Mouse (Mus musculus) hindbrain, postnatal 0 days (tissue): ENCODE data around the gene Ahsa1. TPM values are rescaled to one million over a fixed set of nuclear protein-coding genes. Genes with fewer than 3 reads are reported as not detected.

ENCODE experiments used
- ATAC-seq: fragments of 200-750 bp; cut with Nextera tagmentation; 2 replicates; pipeline ENCODE4 v1.8.0; 2017; ENCODE audit warnings: mild to moderate bottlenecking, moderate TSS enrichment, moderate library complexity
- DNase-seq: peaks from one replicate; pipeline ENCODE4 v3.0.0-alpha.2; 2015; ENCODE audit warnings: low spot score
- H3K27ac ChIP-seq: fragments of 300-500 bp; sonication (generic); 2 replicates; pipeline ENCODE4 v1.5.1; 2014; ENCODE audit warnings: mild to moderate bottlenecking
- H3K27me3 ChIP-seq: fragments of 300-500 bp; sonication (generic); 2 replicates; pipeline ENCODE4 v1.6.1; 2014; ENCODE audit warnings: low read length, mixed read lengths; ENCODE audit not compliant: insufficient read depth
- H3K36me3 ChIP-seq: fragments of 300-500 bp; sonication (generic); 2 replicates; pipeline ENCODE4 v1.6.1; 2014; ENCODE audit warnings: low read length, mixed read lengths; ENCODE audit not compliant: insufficient read depth
- H3K4me1 ChIP-seq: fragments of 300-500 bp; sonication (generic); 2 replicates; pipeline ENCODE4 v1.6.1; 2014; ENCODE audit warnings: antibody characterized with exemption, low read length, mixed read lengths; ENCODE audit not compliant: insufficient read depth
- H3K4me2 ChIP-seq: fragments of 300-500 bp; sonication (generic); 2 replicates; pipeline ENCODE4 v1.6.1; 2014; ENCODE audit warnings: low read depth, mild to moderate bottlenecking, low read length, moderate library complexity, mixed read lengths
- H3K4me3 ChIP-seq: fragments of 300-500 bp; sonication (generic); 2 replicates; pipeline ENCODE4 v1.5.1; 2014; ENCODE audit warnings: low read length
- H3K9ac ChIP-seq: fragments of 300-500 bp; sonication (generic); replicated peaks from 2 replicates; pipeline ENCODE4 v1.6.1; 2014; ENCODE audit warnings: mild to moderate bottlenecking, low read length, moderate library complexity, mixed read lengths
- H3K9me3 ChIP-seq: fragments of 300-500 bp; sonication (generic); 2 replicates; pipeline ENCODE4 v1.6.1; 2016; ENCODE audit warnings: low read length, mixed read lengths
- CTCF ChIP-seq: IDR thresholded peaks from 2 replicates; pipeline ENCODE4 v1.5.1; 2016; ENCODE audit warnings: antibody characterized with exemption, control low read depth, low read depth
- WGBS: fragments of 180-500 bp; shearing (Covaris S2); extraction: QIAGEN DNeasy Blood & Tissue Kit; methylation state at CpG from one replicate; pipeline ENCODE4 v1.1.7; 2014; 5-methylcytosine and 5-hydroxymethylcytosine counted together
- polyA plus RNA-seq: library from polyadenylated mRNA; unstranded; fragments of >200 nt; fragmentation: Nextera tagmentation; extraction: Ambion mirVana; gene quantifications from 2 replicates; pipeline ENCODE4 v1.2.1, GENCODE M21; 2015
- total RNA-seq: library from RNA; depleted of rRNA; stranded (reverse); fragments of >200 nt; gene quantifications from 2 replicates; pipeline ENCODE4 v1.2.3, GENCODE M21; 2014; rRNA removed

Ahsa1 gene
- total RNA-seq (75.0 and 102 TPM in 2 replicates), polyA plus RNA-seq (177 and 178 TPM in 2 replicates)

DNA sequence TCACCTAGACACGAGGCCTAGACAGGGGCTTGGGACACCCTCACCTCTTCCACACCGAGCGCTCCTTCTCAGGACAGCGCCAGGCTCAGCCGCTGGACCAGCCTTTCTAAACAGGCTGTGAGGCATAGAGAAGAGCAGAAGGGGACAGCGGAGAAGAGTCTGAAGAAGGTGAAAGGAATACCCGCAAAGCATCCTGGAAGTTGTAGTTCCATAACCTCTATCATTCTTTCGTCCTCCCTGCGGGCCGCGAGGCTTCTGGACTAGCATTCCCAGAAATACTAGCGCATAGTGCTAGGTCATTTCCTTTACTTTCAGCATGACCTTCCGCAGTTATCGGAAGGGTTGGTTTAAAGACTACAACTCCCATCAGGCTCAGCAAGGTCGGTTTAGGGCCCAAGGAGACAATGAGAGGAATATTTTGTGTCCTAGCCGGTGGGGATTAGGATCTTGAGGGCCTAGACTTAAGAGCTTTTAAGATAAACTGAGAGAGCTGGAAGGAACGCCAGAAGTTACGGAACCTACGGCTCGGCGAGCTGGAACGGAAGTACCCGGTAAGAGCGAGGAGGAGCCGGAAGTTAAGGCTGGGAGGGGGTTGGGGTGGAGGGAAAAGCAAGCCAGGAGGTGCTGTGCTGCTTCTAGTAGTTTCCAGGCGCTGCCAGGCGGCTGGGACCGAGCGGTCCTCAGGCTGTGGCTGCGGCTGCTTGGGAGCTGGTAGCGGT lies at the start of gene Ahsa1, which contains the start of gene Vipas39:
Gene Ahsa1 (plus strand): TSS at position 372 of the 719 bp plus-strand sequence.
Gene Vipas39 (minus strand): TSS at position 149 of the 719 bp plus-strand sequence.
- Histone ChIP-seq H3K27ac (peak within 1 kb of the TSS; percentile 91), H3K27me3 (no peaks in the 10 kb centered on the region), H3K4me2 (peak within 1 kb of the TSS; percentile 84), H3K9me3 (no peaks in the 10 kb centered on the region), H3K4me3 (peak within 1 kb of the TSS; percentile 84), H3K36me3 (peaks cover 24% of the 10 kb centered on the region), H3K4me1 (no peaks in the 10 kb centered on the region; the same call in 1 of the 2 replicates), H3K9ac (peak within 1 kb of the TSS; percentile 86)
- DNase-seq = peak; percentile 98
- ATAC-seq = peak; percentile 98
- TF ChIP-seq CTCF = peak; percentile 61
- under 1% methylated on average over 31 of the region's 31 CpGs for WGBS

- H3K9me3 ChIP-seq = no peaks in the 10 kb centered on the region
Measured at GRCm38 (mm10) chr12:87217596-87217995, 48.7 kb upstream of the Ahsa1 start.

GRCm38 (mm10) chr12:87219362-87219761 lies 46.9 kb upstream of the Ahsa1 start:
- H3K27me3 ChIP-seq = no peaks in the 10 kb centered on the region
- H3K36me3 ChIP-seq = no peaks in the 10 kb centered on the region
- no peak overlapping the region for H3K9ac ChIP-seq
- no peaks in the 10 kb centered on the region for H3K4me1 ChIP-seq
- no peak for TF ChIP-seq CTCF
- DNase-seq (peak; percentile 60), ATAC-seq (no peak)
- 45% methylated on average over 7 of the region's 7 CpGs for WGBS
- H3K4me3 ChIP-seq = no peak overlapping the region
- no peak overlapping the region for H3K4me2 ChIP-seq
- H3K9me3 ChIP-seq = no peaks in the 10 kb centered on the region
- no peak overlapping the region for H3K27ac ChIP-seq

More at GRCm38 (mm10) chr12:87217596-87217995, 48.7 kb upstream of the Ahsa1 start:
- Histone ChIP-seq H3K4me3 (no peak overlapping the region), H3K9ac (no peak overlapping the region), H3K27me3 (no peaks in the 10 kb centered on the region), H3K4me1 (no peaks in the 10 kb centered on the region), H3K36me3 (no peaks in the 10 kb centered on the region), H3K4me2 (no peak overlapping the region), H3K27ac (no peak overlapping the region)
- no peak for DNase-seq
- TF ChIP-seq CTCF = no peak
- no peak for ATAC-seq

DNA sequence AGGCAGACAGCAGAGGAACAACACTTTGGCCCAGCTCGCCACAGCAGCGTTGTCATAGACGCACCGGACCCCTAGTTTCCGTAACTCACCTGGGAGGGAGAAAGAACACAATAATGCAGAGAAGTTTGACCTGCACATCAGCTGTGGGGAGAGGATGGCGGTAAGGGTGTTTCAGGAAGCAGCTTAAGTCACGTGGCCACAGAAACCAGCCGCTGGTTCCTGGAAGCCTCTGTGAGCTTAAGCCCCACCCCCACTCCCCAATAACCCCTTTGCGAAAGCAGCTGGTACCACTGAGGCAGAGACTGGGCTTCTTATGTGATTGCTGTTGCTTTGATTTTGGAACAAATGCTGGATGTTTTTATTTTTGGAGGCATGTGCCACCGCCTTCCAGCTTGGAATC lies 41.3 kb upstream of the Ahsa1 start:
- Histone ChIP-seq H3K36me3 (no peaks in the 10 kb centered on the region), H3K4me2 (no peak overlapping the region), H3K9me3 (no peaks in the 10 kb centered on the region), H3K27me3 (no peaks in the 10 kb centered on the region), H3K4me1 (no peaks in the 10 kb centered on the region), H3K27ac (no peak overlapping the region), H3K4me3 (no peak overlapping the region), H3K9ac (no peak overlapping the region)
- WGBS = 76% methylated on average over 10 of the region's 10 CpGs
- no peak for TF ChIP-seq CTCF
- DNase-seq (no peak), ATAC-seq (no peak)

DNA sequence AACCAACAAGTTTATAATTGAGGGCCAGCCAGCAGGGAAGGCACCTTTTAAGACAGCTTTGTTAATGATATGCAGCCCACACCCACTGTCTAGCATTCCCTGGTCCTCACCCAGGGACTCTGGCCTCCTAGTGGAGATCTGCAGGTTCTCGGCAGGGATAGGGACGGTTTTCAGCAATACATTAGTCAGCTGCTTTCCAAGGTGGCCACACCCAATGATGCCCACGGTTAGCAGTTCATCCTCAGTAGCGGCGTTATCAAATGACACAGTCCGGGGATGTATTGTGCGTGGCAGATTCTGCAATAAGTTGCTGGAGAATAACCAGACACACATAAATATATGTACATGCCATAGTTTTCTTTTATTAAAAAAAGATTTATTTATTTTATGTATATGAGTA lies 39.5 kb upstream of the Ahsa1 start:
- TF ChIP-seq CTCF = 0 out of 2 replicates have a peak, but pooled peaks have one; percentile 4
- H3K9ac ChIP-seq = no peak overlapping the region
- no peak overlapping the region for H3K4me3 ChIP-seq
- H3K27me3 ChIP-seq = no peaks in the 10 kb centered on the region
- DNase-seq (no peak), ATAC-seq (no peak)
- no peak overlapping the region for H3K27ac ChIP-seq
- H3K9me3 ChIP-seq = no peaks in the 10 kb centered on the region
- 79% methylated on average over 7 of the region's 7 CpGs for WGBS
- H3K4me2 ChIP-seq = no peak overlapping the region
- H3K36me3 ChIP-seq = no peaks in the 10 kb centered on the region
- no peaks in the 10 kb centered on the region for H3K4me1 ChIP-seq

- Histone ChIP-seq H3K4me2 (no peak overlapping the region), H3K4me1 (no peaks in the 10 kb centered on the region), H3K36me3 (no peaks in the 10 kb centered on the region), H3K27me3 (no peaks in the 10 kb centered on the region), H3K9ac (no peak overlapping the region), H3K4me3 (no peak overlapping the region), H3K27ac (no peak overlapping the region), H3K9me3 (no peaks in the 10 kb centered on the region)
- TF ChIP-seq CTCF = no peak
- 90% methylated on average over 2 of the region's 2 CpGs for WGBS
- ATAC-seq (no peak), DNase-seq (no peak)
Measured at GRCm38 (mm10) chr12:87229633-87230032, 36.6 kb upstream of the Ahsa1 start.

DNA sequence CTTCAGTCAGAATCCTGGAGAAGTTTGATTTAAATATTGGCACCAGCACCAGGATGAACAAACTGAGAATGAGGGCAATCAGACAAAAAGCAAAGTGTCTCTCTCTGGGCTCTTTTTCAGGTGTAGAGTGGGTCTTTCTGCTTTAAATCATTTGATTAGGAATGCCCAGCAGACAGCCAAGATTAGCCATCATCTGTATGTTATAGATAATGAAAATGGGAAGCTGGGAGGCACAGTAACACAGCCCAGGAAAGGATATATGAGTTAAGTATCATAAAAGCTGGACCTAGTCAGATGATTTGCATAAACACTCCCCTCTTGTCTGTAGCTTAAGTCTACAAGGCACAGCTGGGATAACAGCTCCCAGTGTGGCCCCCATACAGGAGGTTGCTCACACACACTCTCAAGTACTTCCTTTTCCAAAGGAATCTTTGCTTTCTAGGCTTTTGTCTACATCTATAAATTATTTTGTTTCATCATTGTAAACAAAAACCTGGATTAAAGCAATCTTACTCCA lies 35.8 kb upstream of the Ahsa1 start:
- H3K4me2 ChIP-seq = no peak overlapping the region
- no peaks in the 10 kb centered on the region for H3K4me1 ChIP-seq
- no peak for ATAC-seq
- no peak overlapping the region for H3K27ac ChIP-seq
- H3K36me3 ChIP-seq = no peaks in the 10 kb centered on the region
- no peak for TF ChIP-seq CTCF
- no peaks in the 10 kb centered on the region for H3K9me3 ChIP-seq
- no peak for DNase-seq
- H3K27me3 ChIP-seq = no peaks in the 10 kb centered on the region
- H3K4me3 ChIP-seq = no peak overlapping the region
- no peak overlapping the region for H3K9ac ChIP-seq
